Mouse (Mus musculus): ENCODE results near the gene Pla2g2f. TPM values are rescaled to one million over a fixed set of nuclear protein-coding genes. Genes with fewer than 3 reads are reported as not detected.

Pla2g2f gene
- not detected in 2 replicates for polyA plus RNA-seq (2012)

- TF ChIP-seq GATA1 (IDR thresholded peaks at IDR 0.05; ENCODE audit: low read length), result no peak
Measured at GRCm38 (mm10) chr4:138757416-138757815, at the start of gene Pla2g2f. TSS of gene Pla2g2f (minus strand) at chr4:138757626.

DNA sequence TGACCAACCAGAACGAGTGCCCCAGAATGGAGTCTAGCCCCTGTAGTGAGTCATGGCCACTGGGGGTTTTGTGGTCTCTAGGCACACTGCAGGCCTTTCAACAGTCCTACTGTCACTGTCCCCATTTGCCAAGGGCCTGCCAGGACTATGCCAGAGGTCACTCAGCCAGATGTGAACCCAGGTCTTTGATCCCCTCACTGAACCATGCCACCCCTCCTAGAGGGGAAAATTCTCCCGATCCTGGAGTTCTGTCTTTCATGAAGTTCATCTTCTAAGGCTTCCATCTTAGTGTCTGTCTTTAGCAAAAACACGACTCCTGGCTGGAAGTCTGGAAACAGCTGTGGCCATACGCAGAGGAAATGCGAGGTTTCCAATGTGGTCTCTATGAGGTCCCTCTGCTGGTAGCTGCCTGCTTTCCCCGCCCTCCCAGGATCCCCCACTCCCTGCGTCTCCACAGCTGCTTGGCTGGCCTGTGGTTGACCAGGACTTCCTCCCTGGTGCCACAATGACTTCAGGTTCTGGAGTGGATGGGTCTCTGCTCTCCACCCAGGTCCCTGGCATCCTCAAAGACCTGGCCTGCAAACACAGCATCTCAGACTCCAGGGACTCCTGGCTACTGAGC, 49.6 kb upstream of the Pla2g2f start:
- no peak for TF ChIP-seq GATA1 (IDR thresholded peaks at IDR 0.05; ENCODE audit: low read length)

DNA sequence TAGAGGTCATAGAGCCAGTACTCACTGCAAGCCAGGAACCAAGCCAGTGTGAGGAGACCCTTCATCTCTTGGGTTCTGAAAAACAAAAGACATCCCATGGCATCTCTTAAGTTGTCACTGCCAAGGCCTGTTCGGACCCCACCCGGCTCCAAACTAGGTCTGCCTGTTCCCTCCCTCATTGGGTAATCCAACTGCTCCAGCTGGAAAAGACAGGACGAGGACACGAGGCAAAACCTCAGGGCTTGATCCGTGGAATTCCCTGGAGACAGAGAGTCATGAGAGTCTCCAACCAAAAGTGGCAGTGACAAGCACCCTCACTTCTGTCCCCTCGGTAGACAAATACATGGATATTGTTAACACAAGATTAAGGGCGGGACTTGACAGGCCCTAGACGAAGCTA, 48.7 kb upstream of the Pla2g2f start:
- TF ChIP-seq GATA1 (IDR thresholded peaks at IDR 0.05; ENCODE audit: low read length), result no peak

DNA sequence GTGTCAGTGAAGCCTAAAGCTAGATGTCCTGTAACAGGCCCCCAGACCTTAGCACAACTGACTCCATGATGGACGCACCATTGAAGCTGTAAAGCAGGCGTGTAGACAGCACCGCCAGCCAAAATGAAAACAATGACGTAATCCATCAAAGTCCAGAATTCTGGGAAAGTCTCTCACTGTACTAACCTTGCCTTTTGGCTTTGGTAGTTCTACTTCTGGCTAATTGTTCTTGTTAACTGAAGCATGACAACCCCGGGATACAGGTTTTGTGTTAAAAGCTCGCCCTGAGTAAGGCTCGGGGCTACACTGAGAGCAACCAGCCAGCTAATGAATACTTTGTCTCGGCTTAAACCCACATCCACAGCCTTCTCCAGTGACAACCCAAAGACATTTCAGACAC, 47.8 kb upstream of the Pla2g2f start:
- TF ChIP-seq GATA1 (IDR thresholded peaks at IDR 0.05; ENCODE audit: low read length), result no peak

DNA sequence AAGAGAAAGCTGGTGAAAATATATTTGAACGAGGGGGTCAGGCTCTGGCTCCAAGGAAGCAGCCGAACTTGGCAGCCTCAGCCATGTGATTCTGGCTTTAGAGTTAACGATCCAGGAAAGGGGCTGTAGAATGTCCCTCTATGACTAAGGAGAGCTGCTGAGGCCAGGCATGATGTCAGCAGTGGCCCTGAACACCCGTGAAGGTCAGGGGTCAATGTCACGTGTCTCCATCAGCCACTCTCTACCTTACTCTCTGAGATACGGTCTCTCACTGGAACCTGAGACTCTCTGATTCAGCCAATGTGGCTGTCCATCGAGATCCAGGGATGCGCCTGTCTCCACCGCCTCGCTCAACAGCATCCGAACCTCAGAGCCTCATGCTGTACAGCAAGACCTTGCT, 45.5 kb upstream of the Pla2g2f start:
- no peak for TF ChIP-seq GATA1 (IDR thresholded peaks at IDR 0.05; ENCODE audit: low read length)

GRCm38 (mm10) chr4:138801631-138802030, 44.2 kb upstream of the Pla2g2f start:
- TF ChIP-seq GATA1 (IDR thresholded peaks at IDR 0.05; ENCODE audit: low read length), result no peak

GRCm38 (mm10) chr4:138800134-138800744, 42.8 kb upstream of the Pla2g2f start:
- no peak for TF ChIP-seq GATA1 (IDR thresholded peaks at IDR 0.05; ENCODE audit: low read length)

DNA sequence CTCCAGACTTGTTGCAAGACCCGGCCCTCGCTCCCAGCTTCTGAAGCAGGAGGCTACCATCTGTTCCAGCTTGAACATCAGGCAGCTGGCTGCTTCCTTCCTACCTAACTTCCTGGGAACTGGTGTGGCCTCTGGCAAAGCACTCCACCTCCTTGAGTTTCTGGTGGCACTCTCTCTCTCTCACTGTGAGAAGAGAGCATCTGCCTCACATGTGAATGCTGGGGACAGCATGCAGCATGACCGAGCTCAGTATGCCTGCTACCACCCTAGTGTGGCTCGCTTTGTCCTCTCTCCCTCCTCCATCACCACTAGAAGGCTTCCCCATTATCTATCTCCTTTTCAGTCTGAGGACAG, 39.8 kb upstream of the Pla2g2f start:
- TF ChIP-seq GATA1 (IDR thresholded peaks at IDR 0.05; ENCODE audit: low read length), result no peak

GRCm38 (mm10) chr4:138796513-138797216, 39.2 kb upstream of the Pla2g2f start:
- TF ChIP-seq GATA1 (IDR thresholded peaks at IDR 0.05; ENCODE audit: low read length), result no peak

GRCm38 (mm10) chr4:138794344-138794743, 36.9 kb upstream of the Pla2g2f start:
- TF ChIP-seq GATA1 (IDR thresholded peaks at IDR 0.05; ENCODE audit: low read length), result no peak

- TF ChIP-seq GATA1 (IDR thresholded peaks at IDR 0.05; ENCODE audit: low read length), result no peak
Measured at GRCm38 (mm10) chr4:138793276-138793675, 35.9 kb upstream of the Pla2g2f start.

DNA sequence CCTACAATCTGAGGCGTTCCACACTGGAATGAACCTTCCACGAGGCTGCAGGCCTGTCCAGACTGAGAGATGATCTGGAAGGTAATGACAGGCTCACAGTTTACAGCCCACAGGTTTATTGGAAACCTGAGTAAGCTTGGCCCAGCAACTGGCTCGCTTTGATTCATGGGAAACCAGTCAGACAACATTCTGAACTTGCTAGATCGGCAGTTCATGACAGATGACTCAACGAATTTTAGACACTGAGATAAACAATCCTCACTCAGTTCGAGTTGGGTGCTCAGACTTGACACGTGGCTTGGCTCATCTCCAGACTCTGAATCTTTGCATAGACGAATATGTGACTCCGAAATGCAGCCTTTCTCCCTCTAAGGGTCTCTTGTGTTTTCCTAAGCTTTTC, 35.2 kb upstream of the Pla2g2f start:
- no peak for TF ChIP-seq GATA1 (IDR thresholded peaks at IDR 0.05; ENCODE audit: low read length)

DNA sequence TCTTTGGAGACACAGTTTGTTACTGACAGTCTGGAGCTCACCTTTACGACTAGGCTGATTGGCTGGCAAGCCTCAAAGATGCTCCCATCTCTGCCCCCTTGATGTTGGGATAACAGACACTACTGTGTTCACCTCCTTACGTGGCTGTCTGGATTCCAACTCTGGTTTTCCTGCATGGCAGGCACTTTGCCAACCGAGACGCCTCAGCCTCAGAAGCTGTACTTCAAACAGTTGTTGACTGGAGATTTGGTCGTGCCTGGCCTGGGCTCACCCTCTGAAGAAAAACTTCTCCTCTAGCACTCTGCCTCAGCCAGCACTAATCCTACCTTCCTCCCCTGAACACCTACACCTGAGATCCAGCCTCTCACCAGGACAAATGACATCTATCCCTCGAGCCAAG, 34.0 kb upstream of the Pla2g2f start:
- TF ChIP-seq GATA1 (IDR thresholded peaks at IDR 0.05; ENCODE audit: low read length), result no peak

DNA sequence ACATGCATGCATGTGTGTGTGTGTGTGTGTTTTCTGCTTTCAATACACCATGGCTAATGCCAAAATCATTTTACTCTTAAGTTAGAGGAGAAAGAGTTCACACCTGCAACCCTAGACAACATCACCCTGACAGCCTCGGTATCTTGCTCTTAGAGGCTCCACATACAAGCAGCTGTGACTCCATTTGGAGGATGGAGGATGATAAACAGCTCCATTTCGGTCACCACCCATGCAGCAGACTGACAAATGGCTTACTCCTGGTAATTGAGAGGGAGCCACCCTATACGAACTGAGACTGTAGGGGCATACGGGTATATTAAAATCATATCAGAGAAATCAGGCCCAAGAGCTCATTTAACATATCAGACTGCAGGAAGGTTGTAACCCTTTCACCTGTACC, 31.0 kb upstream of the Pla2g2f start:
- no peak for TF ChIP-seq GATA1 (IDR thresholded peaks at IDR 0.05; ENCODE audit: low read length)

DNA sequence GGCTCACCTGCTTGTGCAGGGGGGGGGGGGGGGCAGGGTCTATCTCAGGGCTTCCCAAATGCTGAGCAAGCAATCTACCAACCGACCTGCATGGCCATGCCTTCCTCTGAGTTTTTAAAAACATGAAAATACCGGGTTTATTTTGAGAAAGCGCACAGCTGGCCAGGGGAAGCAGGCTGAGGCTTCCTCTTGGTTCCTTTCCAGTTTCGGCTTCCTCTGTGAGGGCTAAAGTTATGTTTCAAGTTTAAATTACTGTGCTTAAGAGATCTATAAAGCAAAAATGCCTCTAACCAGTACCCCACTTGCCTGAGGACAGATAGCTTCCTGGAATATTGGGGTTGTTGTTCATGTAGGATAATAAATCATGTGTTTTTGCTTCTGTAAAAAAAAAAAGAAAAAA, 28.7 kb upstream of the Pla2g2f start:
- no peak for TF ChIP-seq GATA1 (IDR thresholded peaks at IDR 0.05; ENCODE audit: low read length)

GRCm38 (mm10) chr4:138785721-138786120, 28.3 kb upstream of the Pla2g2f start:
- no peak for TF ChIP-seq GATA1 (IDR thresholded peaks at IDR 0.05; ENCODE audit: low read length)

DNA sequence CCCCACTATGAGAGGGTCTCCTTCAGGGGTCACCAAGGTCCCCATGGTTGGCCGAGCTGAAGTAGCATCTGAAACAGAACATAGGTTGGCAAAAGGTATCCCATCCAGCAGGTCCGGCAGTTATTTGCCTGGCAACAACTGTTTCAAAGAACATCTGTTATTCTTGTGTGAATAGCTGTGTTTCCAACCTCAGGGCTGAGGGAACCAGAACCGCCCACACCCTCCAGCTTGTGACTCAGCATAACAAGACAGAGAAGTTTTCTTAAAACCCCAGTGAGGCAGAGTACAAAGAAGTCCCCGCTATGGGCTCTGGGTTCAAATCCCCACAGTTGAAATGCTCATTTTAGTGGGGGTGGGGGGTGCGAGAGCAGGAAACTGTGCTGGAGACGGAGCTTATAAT, 24.7 kb upstream of the Pla2g2f start:
- TF ChIP-seq GATA1 (IDR thresholded peaks at IDR 0.05; ENCODE audit: low read length), result no peak
